Mouse (Mus musculus) heart, adult 18-20 months (tissue): ENCODE measurements at regions not wholly inside any gene's neighbourhood (a gene's known extent, or its start where the extent isn't known, plus 50 kb on each side); places are given as distances from the start of the nearest gene placed in this dataset.
"Not testable (repeated sequence)": the region's sequence is repeated elsewhere in the genome, so short reads cannot be mapped to it uniquely, and the experiment has no call there.

Source experiments
- DNase-seq, 2 experiments: peaks; one replicate each; pipeline ENCODE4 v3.0.0; 2021 to 2022; ENCODE audit warnings: mixed read lengths in 1 of 2

DNA sequence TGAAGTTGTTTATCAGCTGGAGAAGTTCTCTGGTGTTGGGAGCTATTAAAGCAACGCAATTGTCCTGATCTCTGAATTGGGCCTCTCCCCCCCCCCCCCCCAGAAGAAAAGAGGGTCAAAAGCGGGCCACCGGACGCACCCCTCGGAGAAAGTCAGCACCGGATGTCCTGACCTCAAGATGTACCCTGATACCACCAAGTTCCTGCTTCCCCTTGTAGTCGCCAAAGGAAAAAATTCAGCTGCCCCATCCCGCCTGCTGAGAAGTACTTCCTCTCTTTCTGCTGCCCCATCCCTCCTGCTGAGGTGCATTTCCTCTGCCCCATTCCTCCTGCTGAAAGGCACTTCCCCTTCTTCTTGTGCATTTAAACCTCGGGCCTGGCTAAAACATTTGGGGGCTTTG is 1191.1 kb upstream of the 1700008P02Rik start:
- not testable (repeated sequence) for DNase-seq

DNA sequence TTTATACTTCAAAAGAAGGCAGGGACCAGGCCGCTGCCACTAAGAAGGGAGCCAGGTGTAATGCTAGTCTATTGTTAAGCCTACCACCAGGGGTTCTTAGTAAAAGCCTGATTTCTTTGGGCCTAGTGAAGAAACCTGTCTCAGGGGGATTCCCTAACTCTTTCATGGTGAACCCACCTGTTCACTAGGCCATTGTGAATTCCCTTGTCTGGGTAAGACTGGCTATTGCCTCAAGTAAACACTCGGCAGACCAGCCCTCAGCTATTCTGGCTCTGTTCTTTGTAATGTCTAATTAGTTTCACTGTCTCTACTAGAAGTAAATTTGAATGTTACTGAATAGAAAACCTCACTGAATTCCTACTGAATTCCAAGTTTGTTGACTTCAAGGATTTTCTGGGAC is 1184.9 kb upstream of the 1700008P02Rik start:
- not testable (repeated sequence) for DNase-seq

DNA sequence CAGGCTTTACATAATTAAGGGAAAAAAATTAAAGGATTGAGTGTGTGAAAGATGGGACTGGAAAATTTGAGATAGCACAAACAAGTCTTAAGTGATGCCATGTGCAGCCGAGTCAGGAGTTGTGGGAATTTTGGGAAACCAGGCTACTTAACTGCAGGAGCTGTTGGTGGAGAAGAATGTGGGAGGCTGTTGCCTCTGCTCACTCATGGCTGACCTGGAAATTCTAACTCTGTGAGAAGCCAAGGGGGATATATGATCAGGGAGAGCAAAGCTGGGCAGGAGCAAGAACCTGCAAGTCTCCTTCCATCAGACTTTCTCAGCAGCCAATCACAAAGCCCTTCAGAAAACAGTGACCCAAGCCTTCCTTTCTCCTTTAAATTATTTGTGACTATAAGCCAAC is 1184.0 kb upstream of the 1700008P02Rik start:
- DNase-seq: no peak

DNA sequence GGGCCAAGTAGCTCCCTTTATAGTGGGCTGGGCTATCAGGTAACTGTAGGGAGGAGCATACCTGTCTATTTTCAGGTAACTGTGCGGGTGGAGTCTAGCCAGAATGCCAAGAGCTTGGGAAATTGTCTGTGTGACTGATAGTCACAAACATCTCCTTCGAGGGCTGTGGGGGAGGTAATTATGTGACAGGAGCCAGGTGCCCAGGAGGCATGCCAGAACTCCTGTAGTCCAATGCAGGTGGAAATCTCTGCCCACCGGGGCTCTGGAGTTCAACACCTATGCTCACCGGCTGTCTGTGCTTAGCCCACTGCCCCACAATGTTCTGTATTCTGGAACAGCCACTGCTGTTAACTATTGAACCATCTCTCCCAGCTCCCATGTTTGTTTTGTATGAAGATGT is 1179.2 kb upstream of the 1700008P02Rik start:
- no peak for DNase-seq

- DNase-seq: no peak
Measured at GRCm38 (mm10) chr3:7787665-7788064, 1167.4 kb upstream of the 1700008P02Rik start.

DNA sequence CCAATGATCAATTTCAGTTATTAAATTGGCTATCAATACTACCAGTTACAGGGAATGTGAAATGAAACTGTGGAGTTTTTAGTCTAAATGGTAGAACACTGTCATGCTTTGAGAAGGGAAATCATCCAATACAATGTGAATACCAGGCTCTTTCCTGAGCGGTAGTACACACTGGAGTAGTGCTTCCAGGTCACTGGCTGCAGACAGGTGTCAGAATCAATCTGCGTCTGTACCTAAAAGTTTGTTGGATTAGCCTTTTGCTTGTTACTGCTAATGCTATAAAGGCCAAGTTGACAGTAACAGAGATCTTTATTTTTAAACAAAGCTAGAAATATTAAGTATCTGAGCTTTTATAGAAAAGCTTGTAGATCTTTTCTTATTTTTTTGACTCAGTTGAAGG is 1164.9 kb upstream of the 1700008P02Rik start:
- DNase-seq: no peak

GRCm38 (mm10) chr3:7755445-7755844 is 1135.2 kb upstream of the 1700008P02Rik start:
- DNase-seq: peak; percentile 17 to 28

DNA sequence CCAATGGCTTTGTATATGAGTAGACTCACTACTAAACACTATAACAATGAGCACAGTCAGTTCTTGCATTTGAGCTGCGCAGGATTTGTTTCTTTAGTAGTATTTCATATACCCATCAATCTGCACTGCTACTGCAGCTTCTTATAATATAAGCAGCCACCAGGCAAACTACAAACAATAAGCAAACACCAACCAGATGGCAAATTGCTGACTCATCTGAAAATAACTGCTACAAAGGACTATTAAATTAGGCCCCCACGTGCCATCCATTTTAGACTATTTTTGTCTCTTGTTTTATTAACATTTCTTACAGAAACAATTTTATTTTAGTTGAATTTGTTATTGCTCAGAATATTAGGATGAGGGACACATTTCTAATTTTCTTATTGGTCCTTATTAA is 1093.5 kb upstream of the 1700008P02Rik start:
- no peak for DNase-seq

GRCm38 (mm10) chr3:7713130-7713529 is 1092.9 kb upstream of the 1700008P02Rik start:
- no peak for DNase-seq

- DNase-seq: no peak
Measured at GRCm38 (mm10) chr3:7712466-7712865, 1092.2 kb upstream of the 1700008P02Rik start.

DNA sequence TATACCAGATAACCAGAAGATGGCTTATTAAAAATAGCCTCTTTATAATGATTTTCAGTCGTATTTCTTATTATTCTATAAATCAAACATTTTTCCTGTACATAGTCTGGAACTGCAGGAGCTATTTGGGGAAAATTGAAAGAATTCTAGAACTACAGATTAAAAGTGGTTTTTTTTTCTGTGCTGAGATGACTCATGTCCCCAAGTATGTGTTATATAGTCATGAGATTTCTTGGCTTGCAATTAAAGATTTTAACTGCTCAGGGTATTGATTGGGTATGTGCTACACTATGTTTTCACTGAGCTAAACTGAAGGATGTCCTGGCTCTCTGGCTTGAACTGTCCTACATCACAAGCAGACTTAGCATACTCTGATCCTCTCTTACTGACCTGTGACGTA is 1088.4 kb upstream of the 1700008P02Rik start:
- no peak for DNase-seq

GRCm38 (mm10) chr3:7683536-7683935 is 1063.3 kb upstream of the 1700008P02Rik start:
- DNase-seq: no peak

DNA sequence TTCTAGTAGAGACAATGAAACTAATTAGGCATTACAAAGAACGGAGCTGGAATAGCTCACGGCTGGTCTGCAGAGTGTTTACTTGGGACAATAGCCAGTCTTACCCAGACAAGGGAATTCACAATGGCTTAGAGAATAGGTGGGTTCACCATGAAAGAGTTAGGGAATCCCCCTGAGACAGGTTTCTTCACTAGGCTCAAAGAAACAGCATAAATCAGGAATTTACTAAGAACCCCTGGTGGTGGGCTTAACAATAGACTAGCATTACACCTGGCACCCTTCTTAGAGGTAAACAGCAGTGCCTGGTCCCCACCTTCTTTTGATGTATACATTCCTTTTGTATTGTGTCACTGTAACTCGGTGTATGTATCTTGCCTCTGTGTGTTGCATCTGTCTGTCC is 1062.6 kb upstream of the 1700008P02Rik start:
- not testable (repeated sequence) for DNase-seq

GRCm38 (mm10) chr3:7682311-7682710 is 1062.1 kb upstream of the 1700008P02Rik start:
- DNase-seq: no peak

GRCm38 (mm10) chr3:7669956-7670355 is 1049.7 kb upstream of the 1700008P02Rik start:
- DNase-seq: no peak

DNA sequence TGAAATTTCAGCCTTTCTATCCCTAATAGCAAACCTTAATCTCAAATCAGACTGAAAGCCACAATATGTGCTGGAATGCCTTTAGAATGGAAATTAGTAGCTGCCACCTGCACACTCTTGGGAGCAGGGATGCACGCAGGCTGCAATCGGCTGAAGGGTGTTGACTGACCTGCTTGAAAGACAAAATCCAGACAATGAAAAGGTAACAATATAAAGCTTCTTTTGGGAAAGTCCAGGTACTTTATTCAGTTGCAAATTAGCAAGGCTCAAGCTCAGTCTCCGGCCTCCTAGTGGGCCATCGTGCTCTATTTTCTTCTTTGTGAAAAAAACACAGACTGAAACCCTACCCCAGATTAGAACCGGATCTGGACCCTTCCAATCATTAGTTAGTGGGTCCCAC is 1047.6 kb upstream of the 1700008P02Rik start:
- not testable (repeated sequence) for DNase-seq

- not testable (repeated sequence) for DNase-seq
Measured at GRCm38 (mm10) chr3:7666391-7667142, 1046.3 kb upstream of the 1700008P02Rik start.
